ENCODE assay signal across 8 mouse cellular contexts in genomic region chr13:63242401-63243192, GRCm38 (mm10).
DNase-seq lines count a peak whose midpoint lies in the region; ATAC-seq and TF ChIP-seq lines count a peak whose summit lies in the region.

No protein-coding gene starts in this region.

- no peaks in the 10 kb centered on the region for H3K27me3 ChIP-seq in C2C12 (ENCODE audit: control insufficient read depth, insufficient read depth, insufficient read length)
- no peaks in the 10 kb centered on the region for H3K27me3 ChIP-seq in heart, postnatal 0 days (ENCODE audit: control insufficient read depth, insufficient read depth, low read length)
- H3K27me3 ChIP-seq in limb, embryonic 12.5 days = no peaks in the 10 kb centered on the region
- H3K27me3 ChIP-seq in forebrain, postnatal 0 days (ENCODE audit: insufficient read depth, low read length) = no peaks in the 10 kb centered on the region

- peak overlapping the region; percentile 78 for H3K4me3 ChIP-seq in C2C12 (ENCODE audit: insufficient read depth, poor library complexity, severe bottlenecking)
- peak overlapping the region; percentile 83 for H3K4me3 ChIP-seq in heart, postnatal 0 days (ENCODE audit: low read depth, low read length)
- H3K4me3 ChIP-seq in limb, embryonic 12.5 days (replicated peaks) = peak overlapping the region; percentile 81
- H3K4me3 ChIP-seq in forebrain, postnatal 0 days (ENCODE audit: low read depth, low read length) = no peak overlapping the region

- TF ChIP-seq EP300 in heart, postnatal 0 days (IDR thresholded peaks at IDR 0.05; ENCODE audit: low read depth) = no peak

- peak overlapping the region; percentile 95 for H3K9ac ChIP-seq in heart, postnatal 0 days (replicated peaks; ENCODE audit: low read depth, low read length)
- peak overlapping the region; percentile 90 for H3K9ac ChIP-seq in limb, embryonic 12.5 days (replicated peaks)
- no peak overlapping the region for H3K9ac ChIP-seq in forebrain, postnatal 0 days

- peak overlapping the region; percentile 84 for H3K4me2 ChIP-seq in heart, postnatal 0 days (ENCODE audit: low read depth, low read length)
- peak overlapping the region; percentile 89 for H3K4me2 ChIP-seq in limb, embryonic 12.5 days
- H3K4me2 ChIP-seq in forebrain, postnatal 0 days (ENCODE audit: low read depth) = no peak overlapping the region

- H3K27ac ChIP-seq in heart, postnatal 0 days (ENCODE audit: low read depth) = peak overlapping the region; percentile 100
- peak overlapping the region; percentile 99 for H3K27ac ChIP-seq in limb, embryonic 12.5 days
- no peak overlapping the region for H3K27ac ChIP-seq in forebrain, postnatal 0 days (ENCODE audit: low read depth, low read length)

- H3ac ChIP-seq in C2C12 (ENCODE audit: control insufficient read depth, insufficient read length, low read depth) = peak overlapping the region; percentile 75

- H3K4me1 ChIP-seq in heart, postnatal 0 days (ENCODE audit: control insufficient read depth, insufficient read depth) = peaks cover 45% of the 10 kb centered on the region
- H3K4me1 ChIP-seq in limb, embryonic 12.5 days (replicated peaks) = peaks cover 76% of the 10 kb centered on the region
- H3K4me1 ChIP-seq in forebrain, postnatal 0 days (ENCODE audit: insufficient read depth) = no peaks in the 10 kb centered on the region

- H3K79me3 ChIP-seq in C2C12 (ENCODE audit: low read depth) = peaks cover 70% of the 10 kb centered on the region

- DNase-seq in frontal cortex, postnatal 14 days (ENCODE audit: low spot score in 2 of 2) = no peak
- DNase-seq in heart, postnatal 0 days (ENCODE audit: low spot score) = no peak
- DNase-seq in ovary, postnatal 10 days (ENCODE audit: low spot score) = no peak
- DNase-seq in forebrain, postnatal 0 days = no peak
- no peak for DNase-seq in spleen, adult 12 weeks (ENCODE audit: low spot score)

- H3K79me2 ChIP-seq in C2C12 (ENCODE audit: control insufficient read depth, insufficient read depth) = peaks cover 79% of the 10 kb centered on the region

- no peaks in the 10 kb centered on the region for H3K9me3 ChIP-seq in heart, postnatal 0 days (replicated peaks; ENCODE audit: control insufficient read depth, low read length)
- H3K9me3 ChIP-seq in limb, embryonic 12.5 days = no peaks in the 10 kb centered on the region
- H3K9me3 ChIP-seq in forebrain, postnatal 0 days (ENCODE audit: low read length) = no peaks in the 10 kb centered on the region

- TF ChIP-seq CTCF in C2C12 (IDR thresholded peaks at IDR 0.05; ENCODE audit: control insufficient read depth, insufficient read depth, insufficient read length) = no peak
- no peak for TF ChIP-seq CTCF in heart, postnatal 0 days (IDR thresholded peaks at IDR 0.05; ENCODE audit: low read depth)
- no peak for TF ChIP-seq CTCF in forebrain, postnatal 0 days (IDR thresholded peaks at IDR 0.05; ENCODE audit: low read depth)

- 22% methylated on average over 10 of the region's 10 CpGs for WGBS in heart, postnatal 0 days
- 46% methylated on average over 10 of the region's 10 CpGs for WGBS in limb, embryonic 12.5 days
- WGBS in forebrain, postnatal 0 days = 70% methylated on average over 10 of the region's 10 CpGs

- H3K36me3 ChIP-seq in C2C12 (ENCODE audit: control insufficient read depth, insufficient read depth) = peaks cover 47% of the 10 kb centered on the region
- peaks cover 17% of the 10 kb centered on the region; the same call in 1 of the 2 replicates for H3K36me3 ChIP-seq in heart, postnatal 0 days (replicated peaks; ENCODE audit: control insufficient read depth, insufficient read depth, low read length)
- H3K36me3 ChIP-seq in limb, embryonic 12.5 days = peaks cover 13% of the 10 kb centered on the region; the same call in 1 of the 2 replicates
- no peaks in the 10 kb centered on the region for H3K36me3 ChIP-seq in forebrain, postnatal 0 days (ENCODE audit: insufficient read depth)

- peak; percentile 18; the same call in 1 of the 2 replicates for ATAC-seq in frontal cortex, adult (ENCODE audit: low TSS enrichment)
- ATAC-seq in heart, postnatal 0 days (ENCODE audit: insufficient read depth, low read depth) = 0 out of 2 replicates have a peak, but pooled peaks have one; percentile 1
- ATAC-seq in limb, embryonic 12.5 days (ENCODE audit: insufficient number of reproducible peaks, insufficient read depth, low FRiP score, low TSS enrichment, low read depth) = no peak
- ATAC-seq in forebrain, postnatal 0 days = no peak

TF ChIP-seq in C2C12, 6 proteins besides CTCF, POLR2A, EP300 and RAD21:
- TF ChIP-seq USF1 (IDR thresholded peaks at IDR 0.05; ENCODE audit: low read depth) = no peak
- no peak for TF ChIP-seq CEBPB (IDR thresholded peaks at IDR 0.05; ENCODE audit: low read depth)
- no peak for TF ChIP-seq FOSL1 (IDR thresholded peaks at IDR 0.05; ENCODE audit: insufficient read depth, low read length, poor library complexity, severe bottlenecking)
- TF ChIP-seq MAX (IDR thresholded peaks at IDR 0.05) = no peak
- TF ChIP-seq MYOG (IDR thresholded peaks at IDR 0.05; ENCODE audit: control insufficient read depth, extremely low read depth, insufficient read length) = no peak
- TF ChIP-seq MYOD1 (IDR thresholded peaks at IDR 0.05; ENCODE audit: control insufficient read depth, insufficient read length, low read depth) = no peak

Comparison
In these comparisons a context has a peak if more than half of its experiments do, and no peak if none do; other contexts are left out.
1. ATAC-seq: peak in frontal cortex, adult (single experiment) and heart, postnatal 0 days (single experiment); none in limb, embryonic 12.5 days (single experiment) and forebrain, postnatal 0 days (single experiment).